Mouse (Mus musculus) ES-Bruce4 (cell line): ENCODE data around the gene Tprg.

Experiments used
- CTCF ChIP-seq: IDR thresholded peaks from one replicate; pipeline ENCODE4 v1.8.1; 2011; ENCODE audit warnings: low read depth, low read length
- EP300 ChIP-seq: IDR thresholded peaks from 2 replicates; pipeline ENCODE4 v1.6.1; 2011; ENCODE audit warnings: low read depth, low read length; ENCODE audit not compliant: insufficient read depth
- POLR2A ChIP-seq: IDR thresholded peaks from one replicate; pipeline ENCODE4 v1.8.1; 2011; ENCODE audit warnings: low read length; ENCODE audit not compliant: insufficient read depth

DNA sequence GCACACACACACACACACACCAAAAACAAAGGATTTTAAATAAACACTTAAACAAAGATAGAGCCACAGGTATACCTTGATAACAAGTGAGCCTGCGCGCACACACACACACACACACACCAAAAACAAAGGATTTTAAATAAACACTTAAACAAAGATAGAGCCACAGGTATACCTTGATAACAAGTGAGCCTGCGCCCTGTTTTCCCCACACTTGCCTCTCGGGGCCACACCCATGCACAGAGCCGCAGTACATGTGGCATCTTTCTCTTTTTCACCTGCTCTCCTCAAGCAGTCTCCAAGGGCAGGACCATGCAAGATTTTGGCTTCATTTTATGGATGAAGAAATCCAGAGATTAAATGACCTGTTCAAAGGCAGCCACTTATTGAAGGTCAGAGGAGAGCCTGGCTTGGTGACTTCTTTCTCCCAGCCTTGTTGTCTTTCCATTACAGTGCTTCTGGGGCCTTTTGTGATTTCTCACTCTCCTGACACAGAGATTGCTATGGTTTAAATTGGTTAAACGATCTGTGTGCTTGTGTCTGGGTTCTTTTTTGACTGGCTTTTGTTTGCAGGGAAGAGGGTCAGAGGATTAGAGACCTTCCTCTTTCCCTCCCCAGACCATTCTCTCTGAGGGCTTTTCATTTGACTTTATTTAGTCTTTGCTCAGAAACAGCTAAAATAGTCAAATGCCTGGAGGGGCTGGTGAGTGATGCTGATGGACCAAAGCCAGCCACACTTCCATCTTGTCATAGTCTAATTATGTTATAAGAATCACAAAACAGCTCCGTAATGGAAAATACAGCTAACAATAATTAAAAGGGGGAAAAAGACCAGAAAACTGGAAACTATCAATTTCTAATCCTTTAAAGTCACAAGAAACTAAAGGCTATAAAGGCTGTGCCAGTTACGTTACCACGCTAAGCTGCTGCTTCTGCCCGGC, 46.9 kb downstream of the Tprg start:
- TF ChIP-seq CTCF, result no peak
- TF ChIP-seq POLR2A, result no peak
- TF ChIP-seq EP300, result no peak
